Mouse (Mus musculus): ENCODE measurements around the gene Gm37240. TPM values are rescaled to one million over a fixed set of nuclear protein-coding genes. Genes with fewer than 3 reads are reported as not detected.
A peak's percentile ranks its signal among the peaks of the same experiment; 100 is the strongest.
"Not testable (repeated sequence)": the region's sequence is repeated elsewhere in the genome, so short reads cannot be mapped to it uniquely, and the experiment has no call there.

Gene Gm37240
- 1 to 10 TPM; 3.9 to 6.6 TPM for total RNA-seq (2021)
- long read RNA-seq, experiment 1, partial matches to known transcripts: 0 of 8 reads
- long read RNA-seq, experiment 1, other reads (novel, unspliced or antisense): 8 of 8 reads
- long read RNA-seq, experiment 2, partial matches to known transcripts: 0 of 11 reads
- long read RNA-seq, experiment 2, other reads (novel, unspliced or antisense): 11 of 11 reads

GRCm38 (mm10) chr3:85887239-85887827 lies at the start of gene Gm37240, which contains the start of gene Glt28d2:
Gene Gm37240 (minus strand): TSS chr3:85887518.
Gene Glt28d2 (minus strand): TSS chr3:85887516.
- DNase-seq: peak; percentile 92

GRCm38 (mm10) chr3:85933586-85933985 lies 46.3 kb upstream of the Gm37240 start:
- no peak for DNase-seq

- no peak for DNase-seq
Measured at GRCm38 (mm10) chr3:85931859-85932258, 44.5 kb upstream of the Gm37240 start.

- DNase-seq: no peak
Measured at GRCm38 (mm10) chr3:85930671-85931255, 43.4 kb upstream of the Gm37240 start.

GRCm38 (mm10) chr3:85929711-85930110 lies 42.4 kb upstream of the Gm37240 start:
- no peak for DNase-seq

- DNase-seq: no peak
Measured at GRCm38 (mm10) chr3:85928140-85928611, 40.9 kb upstream of the Gm37240 start.

GRCm38 (mm10) chr3:85927296-85927695 lies 40.0 kb upstream of the Gm37240 start:
- DNase-seq: no peak

GRCm38 (mm10) chr3:85923954-85924945 lies 36.9 kb upstream of the Gm37240 start:
- peak; percentile 91 for DNase-seq

GRCm38 (mm10) chr3:85923343-85923742 lies 36.0 kb upstream of the Gm37240 start:
- no peak for DNase-seq

- peak; percentile 82 for DNase-seq
Measured at GRCm38 (mm10) chr3:85922331-85922730, 35.0 kb upstream of the Gm37240 start.

GRCm38 (mm10) chr3:85920671-85921070 lies 33.4 kb upstream of the Gm37240 start:
- DNase-seq: not testable (repeated sequence)

- DNase-seq: peak; percentile 53
Measured at GRCm38 (mm10) chr3:85917600-85917999, 30.3 kb upstream of the Gm37240 start.

GRCm38 (mm10) chr3:85914806-85915205 lies 27.5 kb upstream of the Gm37240 start:
- no peak for DNase-seq

GRCm38 (mm10) chr3:85907136-85907535 lies 19.8 kb upstream of the Gm37240 start:
- DNase-seq: no peak

GRCm38 (mm10) chr3:85904371-85904770 lies 17.1 kb upstream of the Gm37240 start:
- DNase-seq: no peak

- DNase-seq: no peak
Measured at GRCm38 (mm10) chr3:85895020-85895419, 7.7 kb upstream of the Gm37240 start.

- DNase-seq: no peak
Measured at GRCm38 (mm10) chr3:85891571-85891970, 4.3 kb upstream of the Gm37240 start.

GRCm38 (mm10) chr3:85888221-85888671 lies 928 bp upstream of the Gm37240 start:
- peak; percentile 22 for DNase-seq

GRCm38 (mm10) chr3:85886636-85887238 lies 581 bp downstream of the Gm37240 start:
- peak; percentile 53 for DNase-seq

- no peak for DNase-seq
Measured at GRCm38 (mm10) chr3:85885906-85886305, 1.4 kb downstream of the Gm37240 start.

- DNase-seq: peak; percentile 51
Measured at GRCm38 (mm10) chr3:85880687-85881086, 6.6 kb downstream of the Gm37240 start.

- DNase-seq: no peak
Measured at GRCm38 (mm10) chr3:85880068-85880467, 7.2 kb downstream of the Gm37240 start.
